Mouse (Mus musculus): ENCODE results near the gene Aldh18a1. TPM values are rescaled to one million over a fixed set of nuclear protein-coding genes. Genes with fewer than 3 reads are reported as not detected.

Gene Aldh18a1
- 59.5 TPM for polyA plus RNA-seq (2012; fragmentation: generic; extraction: Trizol)
- long read RNA-seq, experiment 1, transcript Aldh18a1-201 (19 exons, 3,527 nt) = major isoform, 13 of 23 reads
- long read RNA-seq, experiment 1, partial matches to known transcripts = 4 of 23 reads
- long read RNA-seq, experiment 1, other reads (novel, unspliced or antisense) = 5 of 23 reads
- long read RNA-seq, experiment 2, transcript Aldh18a1-201 (19 exons, 3,527 nt) = major isoform, 314 of 405 reads
- long read RNA-seq, experiment 2, transcript Aldh18a1-207 (19 exons, 3,427 nt) = minor isoform, 44 of 405 reads
- long read RNA-seq, experiment 2, partial matches to known transcripts = 18 of 405 reads
- long read RNA-seq, experiment 2, other reads (novel, unspliced or antisense) = 29 of 405 reads

- H3K36me3 ChIP-seq (ENCODE audit: control insufficient read depth, insufficient read depth) = peaks cover 24% of the 10 kb centered on the region
- TF ChIP-seq MYOD1 (IDR thresholded peaks at IDR 0.05; ENCODE audit: control insufficient read depth, insufficient read length, low read depth) = no peak
- TF ChIP-seq FOSL1 (IDR thresholded peaks at IDR 0.05; ENCODE audit: insufficient read depth, low read length, poor library complexity, severe bottlenecking) = no peak
- TF ChIP-seq CEBPB (IDR thresholded peaks at IDR 0.05; ENCODE audit: low read depth) = peak; percentile 46
- TF ChIP-seq MAX (IDR thresholded peaks at IDR 0.05) = peak; percentile 92
- no peak for TF ChIP-seq CTCF (IDR thresholded peaks at IDR 0.05; ENCODE audit: control insufficient read depth, insufficient read depth, insufficient read length)
- TF ChIP-seq MYOG (IDR thresholded peaks at IDR 0.05; ENCODE audit: control insufficient read depth, extremely low read depth, insufficient read length) = no peak
- peak; percentile 17 for TF ChIP-seq USF1 (IDR thresholded peaks at IDR 0.05; ENCODE audit: low read depth)
Measured at GRCm38 (mm10) chr19:40588293-40588654, at the start of gene Aldh18a1. Gene Aldh18a1 (minus strand): TSS chr19:40588463.

GRCm38 (mm10) chr19:40637601-40638000 is 49.3 kb upstream of the Aldh18a1 start:
- Histone ChIP-seq H3ac (ENCODE audit: control insufficient read depth, insufficient read length, low read depth) (no peak overlapping the region), H3K79me3 (ENCODE audit: low read depth) (no peaks in the 10 kb centered on the region), H3K27me3 (ENCODE audit: control insufficient read depth, insufficient read depth, insufficient read length) (no peaks in the 10 kb centered on the region), H3K79me2 (ENCODE audit: control insufficient read depth, insufficient read depth) (no peaks in the 10 kb centered on the region), H3K4me3 (ENCODE audit: insufficient read depth, poor library complexity, severe bottlenecking) (no peak overlapping the region), H3K36me3 (ENCODE audit: control insufficient read depth, insufficient read depth) (no peaks in the 10 kb centered on the region)
- TF ChIP-seq FOSL1 (IDR thresholded peaks at IDR 0.05; ENCODE audit: insufficient read depth, low read length, poor library complexity, severe bottlenecking) = no peak
- no peak for TF ChIP-seq MAX (IDR thresholded peaks at IDR 0.05)
- TF ChIP-seq CEBPB (IDR thresholded peaks at IDR 0.05; ENCODE audit: low read depth) = no peak
- no peak for TF ChIP-seq MYOD1 (IDR thresholded peaks at IDR 0.05; ENCODE audit: control insufficient read depth, insufficient read length, low read depth)
- TF ChIP-seq CTCF (IDR thresholded peaks at IDR 0.05; ENCODE audit: control insufficient read depth, insufficient read depth, insufficient read length) = no peak
- TF ChIP-seq USF1 (IDR thresholded peaks at IDR 0.05; ENCODE audit: low read depth) = no peak
- TF ChIP-seq MYOG (IDR thresholded peaks at IDR 0.05; ENCODE audit: control insufficient read depth, extremely low read depth, insufficient read length) = no peak

More at GRCm38 (mm10) chr19:40588293-40588654, at the start of gene Aldh18a1:
- H3K27me3 ChIP-seq (ENCODE audit: control insufficient read depth, insufficient read depth, insufficient read length) = no peaks in the 10 kb centered on the region
- H3ac ChIP-seq (ENCODE audit: control insufficient read depth, insufficient read length, low read depth) = peak within 1 kb of the TSS; percentile 83
- H3K79me3 ChIP-seq (ENCODE audit: low read depth) = peaks cover 11% of the 10 kb centered on the region
- H3K4me3 ChIP-seq (ENCODE audit: insufficient read depth, poor library complexity, severe bottlenecking) = peak within 1 kb of the TSS; percentile 74
- H3K79me2 ChIP-seq (ENCODE audit: control insufficient read depth, insufficient read depth) = peaks cover 32% of the 10 kb centered on the region

- Histone ChIP-seq H3K27me3 (ENCODE audit: control insufficient read depth, insufficient read depth, insufficient read length) (no peaks in the 10 kb centered on the region), H3K36me3 (ENCODE audit: control insufficient read depth, insufficient read depth) (no peaks in the 10 kb centered on the region), H3K4me3 (ENCODE audit: insufficient read depth, poor library complexity, severe bottlenecking) (no peak overlapping the region), H3K79me3 (ENCODE audit: low read depth) (no peaks in the 10 kb centered on the region), H3K79me2 (ENCODE audit: control insufficient read depth, insufficient read depth) (no peaks in the 10 kb centered on the region), H3ac (ENCODE audit: control insufficient read depth, insufficient read length, low read depth) (no peak overlapping the region)
- TF ChIP-seq CEBPB (IDR thresholded peaks at IDR 0.05; ENCODE audit: low read depth) (no peak), CTCF (IDR thresholded peaks at IDR 0.05; ENCODE audit: control insufficient read depth, insufficient read depth, insufficient read length) (no peak), MAX (IDR thresholded peaks at IDR 0.05) (no peak), FOSL1 (IDR thresholded peaks at IDR 0.05; ENCODE audit: insufficient read depth, low read length, poor library complexity, severe bottlenecking) (no peak), MYOD1 (IDR thresholded peaks at IDR 0.05; ENCODE audit: control insufficient read depth, insufficient read length, low read depth) (no peak), MYOG (IDR thresholded peaks at IDR 0.05; ENCODE audit: control insufficient read depth, extremely low read depth, insufficient read length) (no peak), USF1 (IDR thresholded peaks at IDR 0.05; ENCODE audit: low read depth) (no peak)
Measured at GRCm38 (mm10) chr19:40637091-40637490, 48.8 kb upstream of the Aldh18a1 start.

- H3K79me3 ChIP-seq (ENCODE audit: low read depth) = no peaks in the 10 kb centered on the region
- H3K79me2 ChIP-seq (ENCODE audit: control insufficient read depth, insufficient read depth) = no peaks in the 10 kb centered on the region
- no peak for TF ChIP-seq USF1 (IDR thresholded peaks at IDR 0.05; ENCODE audit: low read depth)
- TF ChIP-seq FOSL1 (IDR thresholded peaks at IDR 0.05; ENCODE audit: insufficient read depth, low read length, poor library complexity, severe bottlenecking) = no peak
- TF ChIP-seq CEBPB (IDR thresholded peaks at IDR 0.05; ENCODE audit: low read depth) = no peak
- TF ChIP-seq CTCF (IDR thresholded peaks at IDR 0.05; ENCODE audit: control insufficient read depth, insufficient read depth, insufficient read length) = no peak
- TF ChIP-seq MYOD1 (IDR thresholded peaks at IDR 0.05; ENCODE audit: control insufficient read depth, insufficient read length, low read depth) = no peak
- no peak for TF ChIP-seq MAX (IDR thresholded peaks at IDR 0.05)
- TF ChIP-seq MYOG (IDR thresholded peaks at IDR 0.05; ENCODE audit: control insufficient read depth, extremely low read depth, insufficient read length) = no peak
- no peak overlapping the region for H3ac ChIP-seq (ENCODE audit: control insufficient read depth, insufficient read length, low read depth)
- no peaks in the 10 kb centered on the region for H3K36me3 ChIP-seq (ENCODE audit: control insufficient read depth, insufficient read depth)
- H3K4me3 ChIP-seq (ENCODE audit: insufficient read depth, poor library complexity, severe bottlenecking) = no peak overlapping the region
- no peaks in the 10 kb centered on the region for H3K27me3 ChIP-seq (ENCODE audit: control insufficient read depth, insufficient read depth, insufficient read length)
Measured at GRCm38 (mm10) chr19:40633144-40633543, 44.9 kb upstream of the Aldh18a1 start.

- no peaks in the 10 kb centered on the region for H3K79me3 ChIP-seq (ENCODE audit: low read depth)
- no peaks in the 10 kb centered on the region for H3K27me3 ChIP-seq (ENCODE audit: control insufficient read depth, insufficient read depth, insufficient read length)
- H3K4me3 ChIP-seq (ENCODE audit: insufficient read depth, poor library complexity, severe bottlenecking) = no peak overlapping the region
- no peaks in the 10 kb centered on the region for H3K36me3 ChIP-seq (ENCODE audit: control insufficient read depth, insufficient read depth)
- TF ChIP-seq MAX (IDR thresholded peaks at IDR 0.05) = no peak
- no peak for TF ChIP-seq USF1 (IDR thresholded peaks at IDR 0.05; ENCODE audit: low read depth)
- no peak for TF ChIP-seq FOSL1 (IDR thresholded peaks at IDR 0.05; ENCODE audit: insufficient read depth, low read length, poor library complexity, severe bottlenecking)
- no peak for TF ChIP-seq CEBPB (IDR thresholded peaks at IDR 0.05; ENCODE audit: low read depth)
- TF ChIP-seq MYOG (IDR thresholded peaks at IDR 0.05; ENCODE audit: control insufficient read depth, extremely low read depth, insufficient read length) = no peak
- TF ChIP-seq MYOD1 (IDR thresholded peaks at IDR 0.05; ENCODE audit: control insufficient read depth, insufficient read length, low read depth) = no peak
- no peak for TF ChIP-seq CTCF (IDR thresholded peaks at IDR 0.05; ENCODE audit: control insufficient read depth, insufficient read depth, insufficient read length)
- H3K79me2 ChIP-seq (ENCODE audit: control insufficient read depth, insufficient read depth) = no peaks in the 10 kb centered on the region
- H3ac ChIP-seq (ENCODE audit: control insufficient read depth, insufficient read length, low read depth) = no peak overlapping the region
Measured at GRCm38 (mm10) chr19:40632668-40633067, 44.4 kb upstream of the Aldh18a1 start.
